Comparison of ENCODE assay signal across 8 mouse cellular contexts in genomic region chr13:28718868-28719265, GRCm38 (mm10).
A peak's percentile ranks its signal among the peaks of the same experiment; 100 is the strongest.
DNase-seq lines count a peak whose midpoint lies in the region; ATAC-seq and TF ChIP-seq lines count a peak whose summit lies in the region.

No protein-coding gene starts in this region.

- H3K4me1 ChIP-seq in ES-Bruce4 (ENCODE audit: control insufficient read depth, insufficient read depth, low read length), result no peaks in the 10 kb centered on the region
- H3K4me1 ChIP-seq in forebrain, embryonic 13.5 days, result peaks cover 75% of the 10 kb centered on the region
- peaks cover 55% of the 10 kb centered on the region for H3K4me1 ChIP-seq in midbrain, embryonic 14.5 days (ENCODE audit: control insufficient read depth, insufficient read depth, low read length)

- H3K9ac ChIP-seq in ES-Bruce4 (ENCODE audit: low read depth, poor library complexity, severe bottlenecking), result no peak overlapping the region
- H3K9ac ChIP-seq in forebrain, embryonic 13.5 days, result peak overlapping the region; percentile 30; the same call in 1 of the 2 replicates
- peak overlapping the region; percentile 25 for H3K9ac ChIP-seq in midbrain, embryonic 14.5 days (replicated peaks; ENCODE audit: low read length)

- no peak for TF ChIP-seq CTCF in ES-Bruce4 (IDR thresholded peaks at IDR 0.05; ENCODE audit: low read depth, low read length)

- peak; percentile 1; the same call in 1 of the 2 replicates for ATAC-seq in forebrain, embryonic 13.5 days
- no peak; the same call in 1 of the 2 replicates for ATAC-seq in midbrain, embryonic 14.5 days (ENCODE audit: low FRiP score, low TSS enrichment)

- H3K36me3 ChIP-seq in ES-Bruce4 (ENCODE audit: control insufficient read depth, insufficient read depth, low read length, poor library complexity, severe bottlenecking), result no peaks in the 10 kb centered on the region
- H3K36me3 ChIP-seq in forebrain, embryonic 13.5 days (ENCODE audit: poor library complexity, severe bottlenecking), result no peaks in the 10 kb centered on the region
- no peaks in the 10 kb centered on the region for H3K36me3 ChIP-seq in midbrain, embryonic 14.5 days (ENCODE audit: control insufficient read depth, insufficient read depth, low read length)

- peak overlapping the region; percentile 37 for H3K4me2 ChIP-seq in forebrain, embryonic 13.5 days
- peak overlapping the region; percentile 13; the same call in 1 of the 2 replicates for H3K4me2 ChIP-seq in midbrain, embryonic 14.5 days (ENCODE audit: low read length)

- H3K27ac ChIP-seq in ES-Bruce4 (ENCODE audit: insufficient read depth, low read length), result peak overlapping the region; percentile 72
- H3K27ac ChIP-seq in forebrain, embryonic 13.5 days, result peak overlapping the region; percentile 95
- H3K27ac ChIP-seq in midbrain, embryonic 14.5 days (replicated peaks; ENCODE audit: low read depth, low read length), result peak overlapping the region; percentile 85

- intact Hi-C loops in gastrocnemius, postnatal 14 days (cut with DNase I; ENCODE audit: low total_unique reads), result no loop called here

- H3K9me3 ChIP-seq in ES-Bruce4 (replicated peaks; ENCODE audit: control insufficient read depth, insufficient read depth, low read length, poor library complexity, severe bottlenecking), result no peaks in the 10 kb centered on the region
- no peaks in the 10 kb centered on the region for H3K9me3 ChIP-seq in forebrain, embryonic 13.5 days (replicated peaks)
- no peaks in the 10 kb centered on the region for H3K9me3 ChIP-seq in midbrain, embryonic 14.5 days (ENCODE audit: control insufficient read depth, low read length)

- no peak for TF ChIP-seq POLR2A in ES-Bruce4 (IDR thresholded peaks at IDR 0.05; ENCODE audit: insufficient read depth, low read length)

- H3K27me3 ChIP-seq in ES-Bruce4 (ENCODE audit: control insufficient read depth, insufficient read depth, low read length, poor library complexity, severe bottlenecking), result no peaks in the 10 kb centered on the region
- no peaks in the 10 kb centered on the region for H3K27me3 ChIP-seq in forebrain, embryonic 13.5 days
- no peaks in the 10 kb centered on the region for H3K27me3 ChIP-seq in midbrain, embryonic 14.5 days (ENCODE audit: control insufficient read depth, insufficient read depth, low read length)

- DNase-seq in gastrocnemius, postnatal 14 days, result peak; percentile 24
- DNase-seq in gastrocnemius, postnatal 25 days, result no peak
- peak; percentile 42 for DNase-seq in midbrain, embryonic 14.5 days
- no peak for DNase-seq in layer of hippocampus, adult 9-11 months
- DNase-seq in kidney, adult 11 months, result no peak
- DNase-seq in spleen, postnatal 10 days (ENCODE audit: low spot score in 2 of 2), result no peak

- no peak for TF ChIP-seq EP300 in ES-Bruce4 (IDR thresholded peaks at IDR 0.05; ENCODE audit: insufficient read depth, low read depth, low read length)

- H3K4me3 ChIP-seq in ES-Bruce4 (ENCODE audit: low read depth, low read length), result no peak overlapping the region
- no peak overlapping the region for H3K4me3 ChIP-seq in forebrain, embryonic 13.5 days
- no peak overlapping the region for H3K4me3 ChIP-seq in midbrain, embryonic 14.5 days (replicated peaks; ENCODE audit: low read depth, low read length)

- WGBS in forebrain, embryonic 13.5 days, result 8% methylated on average over 5 of the region's 5 CpGs
- WGBS in midbrain, embryonic 14.5 days, result 13% methylated on average over 5 of the region's 5 CpGs

Comparison
In these comparisons a context has a peak if more than half of its experiments do, and no peak if none do; other contexts are left out.
1. DNase-seq: peak in gastrocnemius, postnatal 14 days (single experiment) and midbrain, embryonic 14.5 days (single experiment); none in gastrocnemius, postnatal 25 days (single experiment), layer of hippocampus, adult 9-11 months (single experiment), kidney, adult 11 months (single experiment) and spleen, postnatal 10 days (0 of 2).
2. Peak in every context shown above with its lines, with median percentiles within 50 percentile points of each other: H3K27ac ChIP-seq.